Mouse (Mus musculus) neural tube, embryonic 11.5 days (tissue): ENCODE results near the gene Bcl2a1b. TPM values are rescaled to one million over a fixed set of nuclear protein-coding genes. Genes with fewer than 3 reads are reported as not detected.
"Not testable (repeated sequence)": the region's sequence is repeated elsewhere in the genome, so short reads cannot be mapped to it uniquely, and the experiment has no call there.

ENCODE experiments used
- ATAC-seq: fragments of 200-750 bp; cut with Nextera tagmentation; 2 replicates; pipeline ENCODE4 v1.8.0; 2017; ENCODE audit warnings: moderate number of reproducible peaks, mild to moderate bottlenecking, moderate TSS enrichment, moderate library complexity; ENCODE audit not compliant: insufficient read depth, low FRiP score, low TSS enrichment
- DNase-seq: peaks from one replicate; pipeline ENCODE4 v3.0.0-alpha.2; 2015; ENCODE audit warnings: low spot score
- H3K27ac ChIP-seq: fragments of 300-500 bp; sonication (generic); 2 replicates; pipeline ENCODE4 v1.5.1; 2014; ENCODE audit warnings: low read depth, mild to moderate bottlenecking, low read length
- H3K27me3 ChIP-seq: fragments of 300-500 bp; sonication (generic); 2 replicates; pipeline ENCODE4 v1.6.1; 2014; ENCODE audit warnings: mild to moderate bottlenecking, low read length, mixed read lengths; ENCODE audit not compliant: control insufficient read depth, insufficient read depth
- H3K36me3 ChIP-seq: fragments of 300-500 bp; sonication (generic); 2 replicates; pipeline ENCODE4 v1.6.1; 2014; ENCODE audit warnings: mild to moderate bottlenecking, low read length, moderate library complexity, mixed read lengths; ENCODE audit not compliant: control insufficient read depth, insufficient read depth
- H3K4me1 ChIP-seq: fragments of 300-500 bp; sonication (generic); 2 replicates; pipeline ENCODE4 v1.6.1; 2014; ENCODE audit warnings: low read length, mixed read lengths; ENCODE audit not compliant: control insufficient read depth, insufficient read depth
- H3K4me2 ChIP-seq: fragments of 300-500 bp; sonication (generic); 2 replicates; pipeline ENCODE4 v1.6.1; 2014; ENCODE audit warnings: low read depth, mild to moderate bottlenecking, moderate library complexity
- H3K4me3 ChIP-seq: fragments of 300-500 bp; sonication (generic); 2 replicates; pipeline ENCODE4 v1.5.1; 2014; ENCODE audit warnings: low read depth, low read length
- H3K9ac ChIP-seq: fragments of 300-500 bp; sonication (generic); 2 replicates; pipeline ENCODE4 v1.6.1; 2014; ENCODE audit warnings: mild to moderate bottlenecking, low read length
- H3K9me3 ChIP-seq: fragments of 300-500 bp; sonication (generic); 2 replicates; pipeline ENCODE4 v1.6.1; 2016; ENCODE audit warnings: low read length; ENCODE audit not compliant: control insufficient read depth
- WGBS: fragments of 180-500 bp; shearing (Covaris S2); extraction: QIAGEN DNeasy Blood & Tissue Kit; methylation state at CpG from one replicate; pipeline ENCODE4 v1.1.7; 2014; 5-methylcytosine and 5-hydroxymethylcytosine counted together
- polyA plus RNA-seq: library from polyadenylated mRNA; unstranded; fragments of >200 nt; fragmentation: Nextera tagmentation; extraction: Ambion mirVana; gene quantifications from 2 replicates; pipeline ENCODE4 v1.2.1, GENCODE M21; 2014

Gene Bcl2a1b
- polyA plus RNA-seq, 1 experiment from 2014 or later, result 0.78 TPM

DNA sequence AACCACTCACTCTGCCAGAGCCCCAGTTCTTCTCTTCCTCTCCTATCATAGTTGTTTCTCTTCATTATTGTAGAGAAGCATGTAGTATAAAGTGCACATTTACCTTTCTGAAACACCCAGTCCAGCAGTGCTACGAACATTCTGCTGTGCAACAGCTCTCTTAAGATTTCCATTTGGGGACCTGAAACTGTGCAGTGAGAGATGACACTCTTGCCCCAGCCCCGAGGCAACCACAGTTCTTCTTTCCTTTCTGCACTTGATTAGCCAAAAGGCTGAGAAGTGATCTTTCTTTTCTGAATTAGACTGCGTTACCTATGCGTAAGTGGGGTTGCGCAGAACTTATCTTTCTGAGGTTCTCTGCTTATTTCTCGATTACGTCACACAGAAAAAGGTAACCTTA, 29.1 kb downstream of the Bcl2a1b start:
- ATAC-seq (no peak), DNase-seq (no peak)
- H3K4me2 ChIP-seq, result no peak overlapping the region
- no peak overlapping the region for H3K4me3 ChIP-seq
- no peaks in the 10 kb centered on the region for H3K4me1 ChIP-seq
- H3K9me3 ChIP-seq, result no peaks in the 10 kb centered on the region
- H3K27ac ChIP-seq, result no peak overlapping the region
- no peaks in the 10 kb centered on the region for H3K27me3 ChIP-seq
- WGBS, result 90% methylated on average over 7 of the region's 7 CpGs
- no peak overlapping the region for H3K9ac ChIP-seq
- no peaks in the 10 kb centered on the region for H3K36me3 ChIP-seq

DNA sequence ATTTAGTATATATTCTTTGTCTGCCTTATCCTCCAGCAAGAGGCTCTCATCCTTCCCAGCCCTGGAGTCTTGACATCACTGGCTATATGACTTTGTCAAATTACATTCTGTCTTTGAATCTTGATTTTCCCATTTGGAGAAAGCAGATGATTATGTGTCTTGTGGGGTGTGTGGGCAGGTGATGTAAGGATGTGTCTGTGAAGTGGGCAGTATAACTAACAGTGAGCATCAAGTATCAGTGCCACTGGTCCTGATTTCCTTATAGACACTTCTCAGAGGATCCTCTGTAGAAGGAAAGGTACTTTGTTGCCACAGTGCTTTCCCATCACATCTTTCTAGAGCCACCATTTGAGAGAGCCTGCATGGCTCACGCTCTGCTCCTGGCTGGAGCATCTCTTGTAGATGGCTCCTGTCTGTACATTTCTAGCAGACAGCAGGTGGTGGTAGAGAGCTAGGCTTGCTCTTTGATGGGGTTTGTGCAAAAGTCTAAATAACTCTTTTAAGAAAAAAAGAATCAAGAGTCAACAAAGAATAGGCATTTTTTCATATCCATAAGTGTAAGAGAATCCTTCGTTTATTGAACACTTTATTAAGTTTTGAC, 32.0 kb downstream of the Bcl2a1b start:
- DNase-seq, H3K27ac ChIP-seq, H3K36me3 ChIP-seq, H3K4me3 ChIP-seq, H3K4me1 ChIP-seq, H3K27me3 ChIP-seq, H3K9ac ChIP-seq, H3K9me3 ChIP-seq, H3K4me2 ChIP-seq: not testable (repeated sequence)
- ATAC-seq, result peak; percentile 42; the same call in 1 of the 2 replicates
- WGBS, result 67% methylated on average over 1 of the region's 2 CpGs

DNA sequence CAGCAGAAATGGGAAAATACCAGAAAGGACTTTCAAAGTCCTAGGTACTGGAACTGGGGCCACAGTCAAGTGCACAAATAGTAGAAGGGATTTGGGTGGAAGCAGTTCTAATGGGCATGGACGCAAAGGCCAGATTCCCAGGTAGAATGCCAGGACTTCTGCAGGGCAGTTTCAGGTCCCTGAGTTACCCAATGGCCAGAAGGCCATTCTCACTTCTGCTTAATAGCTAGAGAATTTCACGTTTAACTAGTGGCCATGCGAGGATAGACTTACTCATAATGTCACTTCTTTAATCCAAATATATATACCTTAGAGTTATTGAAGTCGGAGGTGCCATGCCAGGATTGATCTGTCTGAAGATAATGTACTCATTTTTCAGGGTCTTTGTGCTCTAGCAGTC, 38.1 kb downstream of the Bcl2a1b start:
- H3K4me1 ChIP-seq, H3K9ac ChIP-seq, H3K27ac ChIP-seq, H3K36me3 ChIP-seq, H3K9me3 ChIP-seq, DNase-seq, H3K4me3 ChIP-seq, H3K4me2 ChIP-seq, H3K27me3 ChIP-seq, ATAC-seq: not testable (repeated sequence)
- 78% methylated on average over 4 of the region's 4 CpGs for WGBS

DNA sequence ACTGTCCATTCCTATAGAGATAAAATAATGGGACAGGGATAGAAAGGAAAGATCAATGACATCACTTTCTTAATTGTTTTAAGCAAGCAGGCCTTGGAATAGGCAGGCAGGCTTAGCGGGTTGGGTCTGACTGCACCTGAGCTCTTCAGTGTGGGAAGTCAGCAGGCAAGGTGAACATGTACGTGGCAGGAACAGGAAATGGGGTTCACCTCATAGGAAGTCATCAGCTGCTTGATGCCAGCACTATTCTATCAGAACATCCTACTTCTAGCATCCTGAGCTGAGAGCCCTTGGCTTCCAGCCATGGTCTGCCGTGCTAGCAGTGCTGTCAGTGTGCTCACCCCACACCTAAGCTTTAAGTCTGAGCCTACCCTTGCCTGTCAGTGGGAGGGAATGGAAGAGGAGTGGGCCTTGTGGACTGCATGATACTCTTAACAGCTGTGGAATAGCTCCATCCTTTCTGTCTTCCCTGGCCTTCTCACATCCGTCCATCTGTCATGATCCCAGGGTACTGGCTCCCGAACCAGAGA, 40.0 kb downstream of the Bcl2a1b start:
- not testable (repeated sequence) for H3K9ac ChIP-seq

DNA sequence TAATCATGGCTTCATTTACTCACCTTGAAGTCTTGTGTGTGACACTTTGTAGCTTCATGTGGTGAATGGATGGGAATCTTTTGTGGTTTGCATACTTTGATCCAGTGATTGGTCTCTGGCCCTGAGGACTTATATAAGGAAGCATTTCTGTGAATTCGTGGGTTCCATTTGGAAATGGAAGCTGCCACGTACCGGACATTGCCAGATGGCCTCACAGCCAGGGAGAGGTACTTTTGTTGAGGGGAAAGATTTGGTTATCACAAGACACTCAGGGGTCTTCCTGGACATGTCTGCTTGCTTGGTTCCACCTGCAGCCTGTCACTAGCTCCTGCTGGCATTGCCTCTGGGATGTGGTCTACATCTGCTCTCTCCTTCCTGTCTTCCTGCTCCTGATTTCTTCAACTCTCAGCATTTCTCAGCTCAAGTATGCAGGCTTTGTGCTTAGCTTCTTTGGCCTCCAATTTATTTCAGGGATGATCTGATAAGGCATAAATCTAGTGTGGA, 41.6 kb downstream of the Bcl2a1b start:
- H3K9me3 ChIP-seq, H3K4me3 ChIP-seq, H3K4me2 ChIP-seq, H3K36me3 ChIP-seq, ATAC-seq, H3K4me1 ChIP-seq, DNase-seq, H3K27me3 ChIP-seq, H3K27ac ChIP-seq, H3K9ac ChIP-seq: not testable (repeated sequence)
- 89% methylated on average over 3 of the region's 3 CpGs for WGBS

More for the DNA sequence above, 40.0 kb downstream of the Bcl2a1b start:
- not testable (repeated sequence) for H3K4me2 ChIP-seq, H3K27ac ChIP-seq, H3K9me3 ChIP-seq, H3K27me3 ChIP-seq, DNase-seq, H3K4me3 ChIP-seq, H3K4me1 ChIP-seq, ATAC-seq, H3K36me3 ChIP-seq
- WGBS, result 81% methylated on average over 4 of the region's 5 CpGs

DNA sequence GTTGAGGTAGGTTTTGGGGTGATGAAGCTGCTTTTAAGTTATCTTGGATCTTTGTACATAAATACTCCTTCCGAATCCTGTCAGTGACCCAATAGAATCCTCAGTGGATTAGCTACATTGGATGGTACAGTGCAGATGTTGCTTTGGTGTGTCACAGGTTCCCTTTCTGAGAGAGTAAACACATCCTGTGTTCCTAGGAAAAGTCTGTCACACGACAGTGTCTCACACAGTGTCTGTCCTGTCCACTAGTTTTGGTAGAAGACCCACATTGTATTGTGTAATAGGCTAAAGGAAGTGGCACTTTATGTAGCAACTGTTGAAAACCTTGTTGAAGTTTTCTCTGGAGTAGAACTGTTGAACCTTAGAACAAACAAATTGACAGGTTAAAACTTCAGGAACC, 54.4 kb downstream of the Bcl2a1b start:
- Histone ChIP-seq H3K4me2 (no peak overlapping the region), H3K9me3 (no peaks in the 10 kb centered on the region), H3K36me3 (no peaks in the 10 kb centered on the region), H3K4me1 (no peaks in the 10 kb centered on the region), H3K27me3 (no peaks in the 10 kb centered on the region), H3K4me3 (no peak overlapping the region), H3K27ac (no peak overlapping the region), H3K9ac (no peak overlapping the region)
- 89% methylated on average over 2 of the region's 2 CpGs for WGBS
- no peak for ATAC-seq
- DNase-seq, result no peak

DNA sequence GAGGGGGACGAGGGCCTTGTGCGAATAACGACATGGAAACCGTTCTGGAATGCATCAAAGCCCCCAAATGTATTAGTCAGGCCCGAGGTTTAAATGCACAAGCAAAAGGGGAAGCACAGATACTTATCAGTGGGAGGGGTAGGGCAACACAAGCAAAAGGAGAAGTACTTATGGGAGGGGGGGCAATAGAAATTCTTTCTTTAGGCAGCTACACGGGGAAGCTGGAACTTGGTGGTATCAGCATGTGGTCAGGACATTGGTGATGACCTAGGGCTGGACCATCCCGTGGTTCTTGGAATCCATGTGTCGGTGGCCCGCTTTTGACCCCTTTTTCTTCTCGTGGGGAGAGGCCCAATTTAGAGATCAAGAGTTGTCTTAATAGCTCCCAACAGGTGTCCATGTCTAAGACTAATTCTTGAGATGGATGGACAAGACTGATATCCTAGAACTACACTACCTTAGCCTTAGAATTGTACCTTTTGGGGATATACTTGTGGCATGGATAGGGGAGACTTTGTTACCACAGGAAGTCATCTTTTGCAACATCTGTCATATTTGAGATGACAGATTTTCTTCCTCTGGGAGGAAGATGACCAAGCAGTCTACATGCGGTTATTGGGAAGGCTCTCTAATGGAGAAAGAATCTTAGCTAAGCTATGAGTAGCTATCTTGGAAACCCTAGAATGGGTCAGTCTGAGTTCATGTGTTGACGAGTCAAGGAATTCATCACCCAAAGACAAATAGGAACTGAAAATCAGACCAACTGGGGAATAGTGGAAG, 57.7 kb downstream of the Bcl2a1b start:
- DNase-seq (no peak), ATAC-seq (no peak)
- Histone ChIP-seq H3K36me3 (no peaks in the 10 kb centered on the region), H3K4me2 (no peak overlapping the region), H3K9ac (no peak overlapping the region), H3K4me3 (no peak overlapping the region), H3K4me1 (no peaks in the 10 kb centered on the region), H3K27me3 (no peaks in the 10 kb centered on the region), H3K9me3 (no peaks in the 10 kb centered on the region), H3K27ac (no peak overlapping the region)
- 85% methylated on average over 12 of the region's 12 CpGs for WGBS
